Mouse (Mus musculus): ENCODE data around the gene Gm20888. TPM values are rescaled to one million over a fixed set of nuclear protein-coding genes. Genes with fewer than 3 reads are reported as not detected.
"Not testable (repeated sequence)": the region's sequence is repeated elsewhere in the genome, so short reads cannot be mapped to it uniquely, and the experiment has no call there.

Gm20888 gene
- total RNA-seq (2021) = not detected
- long read RNA-seq, experiment 1 = 0 reads
- long read RNA-seq, experiment 2 = 0 reads

GRCm38 (mm10) chrY:70441582-70441981 is at the start of gene Gm20888:
Gene Gm20888 (plus strand): TSS chrY:70441882.
- DNase-seq = not testable (repeated sequence)

Other genes with a start within 250 kb of the Gm20888 start
- not detected for gene Gm21118, start 168.2 kb upstream of the Gm20888 start, total RNA-seq (2021)
- not detected for gene Gm29423, start 138.6 kb upstream of the Gm20888 start, total RNA-seq (2021)
- not detected for gene Gm29644, start 138.5 kb upstream of the Gm20888 start, total RNA-seq (2021)